Mouse (Mus musculus): ENCODE measurements around the gene Kcnk5. TPM values are rescaled to one million over a fixed set of nuclear protein-coding genes. Genes with fewer than 3 reads are reported as not detected.

The Kcnk5 gene
- polyA plus RNA-seq, 1 experiment from 2014 or later, result 5.2 TPM

DNA sequence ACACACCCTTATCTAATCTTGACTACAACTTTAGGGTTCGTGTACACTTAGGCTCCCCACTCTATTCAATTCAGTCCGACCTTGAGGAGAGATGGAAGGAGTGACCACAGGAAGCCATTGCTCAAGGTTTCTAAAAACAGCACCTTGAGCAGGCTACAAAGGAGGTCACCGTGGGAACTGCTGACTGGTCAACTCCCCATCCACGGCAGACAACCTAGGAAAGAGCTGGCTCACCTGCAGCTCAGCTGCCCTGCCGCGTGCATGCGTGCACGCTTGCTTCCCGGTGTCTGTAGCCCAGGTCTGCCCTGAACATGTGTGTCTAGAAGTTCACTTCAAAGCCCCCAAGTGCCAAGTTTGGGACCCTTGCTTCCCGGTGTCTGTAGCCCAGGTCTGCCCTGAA, 24.0 kb downstream of the Kcnk5 start:
- Histone ChIP-seq H3K27me3 (replicated peaks; ENCODE audit: insufficient read depth, low read length) (no peaks in the 10 kb centered on the region), H3K9me3 (ENCODE audit: low read length) (no peaks in the 10 kb centered on the region), H3K4me1 (ENCODE audit: insufficient read depth, low read depth, low read length) (peaks cover 4% of the 10 kb centered on the region; the same call in 1 of the 2 replicates), H3K4me3 (ENCODE audit: low read depth, low read length) (no peak overlapping the region), H3K9ac (replicated peaks; ENCODE audit: low read depth) (no peak overlapping the region), H3K4me2 (replicated peaks; ENCODE audit: low read depth, low read length) (no peak overlapping the region), H3K36me3 (ENCODE audit: insufficient read depth, low read length) (no peaks in the 10 kb centered on the region), H3K27ac (ENCODE audit: low read length) (no peak overlapping the region)
- no peak for DNase-seq (ENCODE audit: low spot score)
- no peak for ATAC-seq
- WGBS, result 74% methylated on average over 10 of the region's 10 CpGs
- TF ChIP-seq EP300 (IDR thresholded peaks at IDR 0.05), result no peak
- TF ChIP-seq CTCF (IDR thresholded peaks at IDR 0.05), result no peak

- WGBS, result 68% methylated on average over 10 of the region's 10 CpGs
Observed at GRCm38 (mm10) chr14:20155718-20156117, 25.9 kb downstream of the Kcnk5 start.

DNA sequence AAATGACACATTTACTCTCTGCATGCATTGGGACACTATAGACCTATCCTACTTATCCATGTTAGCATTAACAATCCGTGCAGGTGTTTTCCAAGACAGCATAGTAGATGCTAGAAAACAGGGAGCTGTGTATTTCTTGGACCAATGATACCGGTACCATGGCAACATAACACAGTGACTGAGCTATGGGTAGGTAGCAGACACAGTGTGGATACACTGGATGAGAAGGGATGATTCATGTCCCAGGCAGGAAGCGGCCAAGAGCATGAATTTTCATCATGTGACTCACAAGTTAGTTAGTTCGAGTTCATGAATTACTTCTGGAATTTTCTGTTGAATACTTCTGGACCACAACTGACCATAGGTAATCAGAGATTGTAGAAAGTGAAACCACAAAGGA, 26.7 kb downstream of the Kcnk5 start:
- TF ChIP-seq EP300 (IDR thresholded peaks at IDR 0.05) (no peak), CTCF (IDR thresholded peaks at IDR 0.05) (no peak)
- no peak overlapping the region for H3K4me3 ChIP-seq (ENCODE audit: low read depth, low read length)
- no peaks in the 10 kb centered on the region for H3K36me3 ChIP-seq (ENCODE audit: insufficient read depth, low read length)
- no peaks in the 10 kb centered on the region for H3K27me3 ChIP-seq (replicated peaks; ENCODE audit: insufficient read depth, low read length)
- peaks cover 4% of the 10 kb centered on the region; the same call in 1 of the 2 replicates for H3K4me1 ChIP-seq (ENCODE audit: insufficient read depth, low read depth, low read length)
- whole genome bisulfite sequencing, result 69% methylated on average over 4 of the region's 4 CpGs
- H3K27ac ChIP-seq (ENCODE audit: low read length), result no peak overlapping the region
- ATAC-seq (no peak), DNase-seq (ENCODE audit: low spot score) (no peak)
- no peak overlapping the region for H3K9ac ChIP-seq (replicated peaks; ENCODE audit: low read depth)
- no peak overlapping the region for H3K4me2 ChIP-seq (replicated peaks; ENCODE audit: low read depth, low read length)
- no peaks in the 10 kb centered on the region for H3K9me3 ChIP-seq (ENCODE audit: low read length)

More at GRCm38 (mm10) chr14:20155718-20156117, 25.9 kb downstream of the Kcnk5 start:
- Histone ChIP-seq H3K4me1 (ENCODE audit: insufficient read depth, low read depth, low read length) (peaks cover 4% of the 10 kb centered on the region; the same call in 1 of the 2 replicates), H3K27me3 (replicated peaks; ENCODE audit: insufficient read depth, low read length) (no peaks in the 10 kb centered on the region), H3K36me3 (ENCODE audit: insufficient read depth, low read length) (no peaks in the 10 kb centered on the region), H3K4me2 (replicated peaks; ENCODE audit: low read depth, low read length) (no peak overlapping the region), H3K9me3 (ENCODE audit: low read length) (no peaks in the 10 kb centered on the region), H3K9ac (replicated peaks; ENCODE audit: low read depth) (no peak overlapping the region), H3K27ac (ENCODE audit: low read length) (no peak overlapping the region), H3K4me3 (ENCODE audit: low read depth, low read length) (no peak overlapping the region)
- DNase-seq (ENCODE audit: low spot score), result no peak
- TF ChIP-seq EP300 (IDR thresholded peaks at IDR 0.05) (no peak), CTCF (IDR thresholded peaks at IDR 0.05) (no peak)
- ATAC-seq, result no peak

GRCm38 (mm10) chr14:20154245-20154644, 27.4 kb downstream of the Kcnk5 start:
- H3K36me3 ChIP-seq (ENCODE audit: insufficient read depth, low read length), result no peaks in the 10 kb centered on the region
- no peaks in the 10 kb centered on the region for H3K9me3 ChIP-seq (ENCODE audit: low read length)
- 42% methylated on average over 7 of the region's 7 CpGs for WGBS
- TF ChIP-seq CTCF (IDR thresholded peaks at IDR 0.05) (no peak), EP300 (IDR thresholded peaks at IDR 0.05) (no peak)
- ATAC-seq (peak; percentile 6; the same call in 1 of the 2 replicates), DNase-seq (ENCODE audit: low spot score) (no peak)
- no peaks in the 10 kb centered on the region for H3K4me1 ChIP-seq (ENCODE audit: insufficient read depth, low read depth, low read length)
- H3K27ac ChIP-seq (ENCODE audit: low read length), result no peak overlapping the region
- no peak overlapping the region for H3K4me2 ChIP-seq (replicated peaks; ENCODE audit: low read depth, low read length)
- no peaks in the 10 kb centered on the region for H3K27me3 ChIP-seq (replicated peaks; ENCODE audit: insufficient read depth, low read length)
- H3K4me3 ChIP-seq (ENCODE audit: low read depth, low read length), result no peak overlapping the region
- no peak overlapping the region for H3K9ac ChIP-seq (replicated peaks; ENCODE audit: low read depth)

DNA sequence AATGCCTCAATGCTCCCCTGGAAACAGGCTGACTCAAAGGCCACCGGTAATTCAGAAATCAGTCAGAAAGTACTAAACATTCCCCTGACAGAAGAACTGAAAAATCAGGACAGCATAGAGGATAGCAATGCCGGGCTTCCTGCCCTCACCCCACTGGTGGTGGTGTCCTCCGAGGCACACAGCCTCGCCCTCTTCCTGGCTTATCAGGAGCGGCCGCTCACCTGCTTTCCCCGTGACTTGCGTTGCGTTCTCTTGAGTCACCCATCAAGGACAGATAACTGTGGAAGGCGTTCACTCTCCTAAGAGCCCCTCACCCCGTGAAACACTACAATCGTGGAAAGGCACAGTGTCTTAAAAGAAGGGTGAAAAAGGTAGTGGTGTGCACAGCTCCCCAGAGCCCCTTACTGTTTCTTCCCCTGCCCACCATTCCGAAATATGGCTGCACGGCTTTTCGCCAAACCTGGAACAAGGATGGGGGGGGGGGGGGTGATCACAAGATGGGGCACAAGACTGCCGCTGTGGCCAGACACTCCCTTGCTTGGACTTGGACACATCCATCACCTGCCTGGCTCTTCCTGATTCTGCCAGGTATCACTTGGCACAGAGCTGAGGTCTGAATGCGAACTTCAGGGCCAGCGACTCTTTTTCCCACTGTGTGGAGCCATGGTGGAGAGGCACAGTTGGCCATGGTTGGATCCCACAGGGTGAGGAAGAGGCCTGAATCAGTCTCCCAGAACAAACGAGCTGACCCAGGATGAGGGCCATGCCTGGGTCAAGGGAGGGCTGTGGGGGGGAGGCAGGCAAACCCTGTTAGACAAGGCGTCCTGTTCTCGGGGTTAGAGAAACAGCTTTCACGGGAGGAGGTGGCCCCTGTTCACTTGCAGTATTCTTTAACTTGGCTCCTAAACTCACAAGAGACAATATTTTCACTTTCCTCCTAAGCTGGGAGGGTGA, 32.2 kb downstream of the Kcnk5 start:
- no peak overlapping the region for H3K4me3 ChIP-seq (ENCODE audit: low read depth, low read length)
- H3K4me1 ChIP-seq (ENCODE audit: insufficient read depth, low read depth, low read length), result no peaks in the 10 kb centered on the region
- no peak for ATAC-seq
- no peak overlapping the region for H3K4me2 ChIP-seq (replicated peaks; ENCODE audit: low read depth, low read length)
- H3K9me3 ChIP-seq (ENCODE audit: low read length), result no peaks in the 10 kb centered on the region
- H3K36me3 ChIP-seq (ENCODE audit: insufficient read depth, low read length), result no peaks in the 10 kb centered on the region
- H3K9ac ChIP-seq (replicated peaks; ENCODE audit: low read depth), result no peak overlapping the region
- TF ChIP-seq CTCF (IDR thresholded peaks at IDR 0.05) (no peak), EP300 (IDR thresholded peaks at IDR 0.05) (no peak)
- WGBS, result 83% methylated on average over 22 of the region's 22 CpGs
- no peak overlapping the region for H3K27ac ChIP-seq (ENCODE audit: low read length)
- DNase-seq (ENCODE audit: low spot score), result no peak
- no peaks in the 10 kb centered on the region for H3K27me3 ChIP-seq (replicated peaks; ENCODE audit: insufficient read depth, low read length)

GRCm38 (mm10) chr14:20148514-20148913, 33.1 kb downstream of the Kcnk5 start:
- DNase-seq (ENCODE audit: low spot score) (no peak), ATAC-seq (no peak)
- TF ChIP-seq CTCF (IDR thresholded peaks at IDR 0.05) (no peak), EP300 (IDR thresholded peaks at IDR 0.05) (no peak)
- Histone ChIP-seq H3K36me3 (ENCODE audit: insufficient read depth, low read length) (no peaks in the 10 kb centered on the region), H3K27me3 (replicated peaks; ENCODE audit: insufficient read depth, low read length) (no peaks in the 10 kb centered on the region), H3K4me2 (replicated peaks; ENCODE audit: low read depth, low read length) (no peak overlapping the region), H3K27ac (ENCODE audit: low read length) (no peak overlapping the region), H3K9me3 (ENCODE audit: low read length) (no peaks in the 10 kb centered on the region), H3K4me1 (ENCODE audit: insufficient read depth, low read depth, low read length) (no peaks in the 10 kb centered on the region), H3K4me3 (ENCODE audit: low read depth, low read length) (no peak overlapping the region), H3K9ac (replicated peaks; ENCODE audit: low read depth) (no peak overlapping the region)
- WGBS, result 82% methylated on average over 11 of the region's 11 CpGs
